ENCODE assay signal across 15 mouse cellular contexts in genomic region chr4:56661816-56662215, GRCm38 (mm10).
"Had no signal": no experiment of that assay in that cellular context is flagged by ENCODE, and none has a peak within 500 bp of the region (broad histone marks: within the 10 kb centered on the region; RNA-seq: fewer than 3 reads in every experiment).

No protein-coding gene starts in this region.

- H3K27ac ChIP-seq: neural tube, embryonic 15.5 days; stomach, embryonic 15.5 days; stomach, postnatal 0 days had no signal

- H3K4me1 ChIP-seq: neural tube, embryonic 15.5 days; stomach, embryonic 15.5 days had no signal

- H3K27me3 ChIP-seq: neural tube, embryonic 15.5 days; stomach, embryonic 15.5 days had no signal

- H3K9ac ChIP-seq: neural tube, embryonic 15.5 days; stomach, embryonic 15.5 days had no signal

- H3K36me3 ChIP-seq: neural tube, embryonic 15.5 days; stomach, embryonic 15.5 days had no signal

- H3K4me3 ChIP-seq: neural tube, embryonic 15.5 days; stomach, embryonic 15.5 days had no signal

- DNase-seq: retina, postnatal 1 day; right cerebral cortex, adult 18-20 months; right cerebral cortex, postnatal 14 days; right cerebral cortex, postnatal 25 days; right cerebral cortex, postnatal 4 days; spleen, adult 18-20 months; thymus, adult 18-20 months; thymus, adult 2 months; thymus, postnatal 14 days; thymus, postnatal 25 days; thymus, postnatal 36 days; thymus, postnatal 4 days had no signal

- H3K4me2 ChIP-seq: neural tube, embryonic 15.5 days; stomach, embryonic 15.5 days had no signal

- H3K9me3 ChIP-seq: neural tube, embryonic 15.5 days; stomach, embryonic 15.5 days had no signal
